Mouse (Mus musculus) gastrocnemius, adult 8-10 months (tissue): ENCODE data around the gene Tefm. TPM values are rescaled to one million over a fixed set of nuclear protein-coding genes. Genes with fewer than 3 reads are reported as not detected.

Experiments used
- DNase-seq, 2 experiments: peaks; one replicate each; pipeline ENCODE4 v3.0.0; 2022; ENCODE audit warnings: low spot score in 2 of 2
- total RNA-seq, 4 experiments: library from RNA; stranded (reverse); gene quantifications; 2 replicates each; pipeline ENCODE4 v1.2.4; 2022

Gene Tefm
- total RNA-seq, 4 experiments from 2014 or later, result 19.0 to 22.1 (median 20.5) TPM

GRCm38 (mm10) chr11:80101298-80101697, 40.7 kb downstream of the Tefm start:
- DNase-seq, result no peak

- DNase-seq, result no peak
Measured at GRCm38 (mm10) chr11:80098444-80099056, 43.4 kb downstream of the Tefm start.

DNA sequence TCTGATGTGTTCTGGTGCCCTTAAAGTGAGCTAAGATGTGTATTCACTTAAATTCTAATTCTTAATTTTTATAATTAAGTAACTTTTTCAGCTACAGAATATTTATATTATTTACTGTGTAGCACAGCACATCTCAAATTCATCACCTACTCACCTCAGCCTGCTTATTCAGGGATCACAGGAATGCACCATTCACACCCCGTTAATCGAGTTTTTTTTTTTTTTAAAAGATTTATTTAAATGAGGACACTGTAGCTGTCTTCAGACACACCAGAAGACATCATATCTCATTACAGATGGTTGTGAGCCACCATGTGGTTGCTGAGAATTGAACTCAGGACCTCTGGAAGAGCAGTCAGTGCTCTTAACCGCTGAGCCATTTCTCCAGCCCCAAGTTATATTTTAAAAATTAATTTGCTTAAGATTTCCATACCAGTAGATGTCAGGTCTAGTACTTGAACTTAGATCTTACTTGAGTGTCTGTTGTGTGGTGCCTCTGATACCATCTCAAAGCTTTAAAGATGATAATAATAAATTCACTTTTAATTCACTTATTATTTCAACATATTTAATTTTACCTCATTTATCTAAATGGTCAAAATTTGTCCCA, 51.3 kb downstream of the Tefm start:
- no peak for DNase-seq

DNA sequence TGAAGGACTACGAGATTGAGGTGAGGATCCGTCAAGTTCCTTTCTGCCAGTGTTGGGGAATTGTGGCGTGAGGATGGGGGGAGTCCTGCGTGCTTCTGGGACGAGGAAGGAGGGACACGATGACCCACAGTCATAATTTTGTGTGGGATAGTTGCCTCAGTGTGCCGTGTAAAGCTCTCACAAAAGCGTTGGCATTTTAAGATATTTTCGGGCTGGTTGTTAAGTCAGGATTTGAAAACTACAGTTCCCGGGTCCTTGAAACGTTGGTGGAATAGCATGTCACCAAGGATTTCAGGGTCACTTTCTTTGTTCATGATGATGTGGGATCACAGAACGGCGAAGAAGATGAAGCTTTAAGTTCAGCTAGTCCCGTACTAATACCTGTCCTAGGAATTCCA, 52.2 kb downstream of the Tefm start:
- DNase-seq, result no peak

DNA sequence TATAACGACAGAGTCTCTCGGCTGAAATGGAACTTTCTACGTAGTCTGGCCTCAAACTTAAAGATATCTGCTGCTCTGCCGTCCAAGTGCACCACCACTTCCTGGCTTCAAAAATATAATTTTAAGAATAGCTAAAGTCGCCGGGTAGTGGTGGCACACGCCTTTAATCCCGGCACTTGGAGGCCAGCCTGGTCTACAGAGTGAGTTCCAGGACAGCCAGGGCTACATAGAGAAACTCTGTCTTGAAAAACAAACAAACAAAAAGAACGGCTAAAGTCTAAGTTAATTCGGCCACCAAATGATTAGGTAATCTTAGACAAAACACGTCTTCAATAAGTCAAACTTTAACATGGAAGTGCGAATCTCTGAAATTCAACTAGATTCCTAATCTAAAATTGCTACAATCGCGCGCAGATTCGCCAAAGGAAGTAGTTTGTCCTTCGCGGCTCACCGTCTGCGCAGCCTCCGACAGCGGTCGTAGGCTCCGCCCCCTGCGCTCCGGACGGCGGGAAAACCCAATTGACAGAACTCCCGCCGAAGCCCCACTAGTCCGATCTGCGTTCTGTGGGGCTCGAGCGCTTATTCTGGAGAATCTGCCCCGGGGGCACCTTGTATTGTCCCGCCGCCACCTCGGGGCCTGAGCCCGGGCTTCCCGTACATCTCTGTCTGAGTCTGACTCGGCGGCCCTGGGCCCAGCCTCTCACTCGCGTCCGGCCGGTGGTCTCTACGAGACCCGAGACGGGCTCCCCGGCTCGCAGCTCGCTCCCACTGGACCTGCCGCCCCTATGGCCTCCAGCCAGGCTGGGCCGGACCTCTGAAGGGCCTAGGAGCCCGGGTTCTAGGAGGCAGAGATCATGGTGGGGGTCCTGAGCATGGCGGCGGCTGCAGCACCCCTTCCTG, 52.8 kb downstream of the Tefm start, which contains the start of gene Atad5:
Gene Atad5 (plus strand): TSS at position 484 of the 900 bp plus-strand sequence.
- DNase-seq, result peak; percentile 69 to 77

DNA sequence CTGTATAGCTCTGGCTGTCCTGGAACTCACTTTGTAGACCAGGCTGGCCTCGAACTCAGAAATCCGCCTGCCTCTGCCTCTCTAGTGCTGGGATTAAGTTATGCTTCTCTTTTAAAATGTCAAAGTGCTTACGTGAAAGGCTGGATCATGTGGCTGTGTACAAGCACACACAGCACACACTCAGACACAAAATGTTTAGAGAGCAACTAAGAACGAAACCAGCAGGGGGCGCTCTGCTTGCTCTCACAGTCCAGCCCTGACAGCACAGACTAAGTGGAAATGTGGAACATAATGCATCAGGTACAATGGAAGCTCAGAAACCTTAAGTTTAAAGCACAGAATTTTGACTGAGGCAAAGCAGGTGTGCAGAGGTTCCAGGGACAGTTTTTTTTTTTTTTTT, 55.1 kb downstream of the Tefm start:
- DNase-seq, result peak; percentile 70 to 73

Other genes with a start within 250 kb of the Tefm start
- 10 to 100 TPM; 28.0 to 36.7 (median 29.4) TPM for gene Utp6, start 179.8 kb downstream of the Tefm start, total RNA-seq
- gene Suz12, start 149.1 kb downstream of the Tefm start, total RNA-seq, result 10 to 100 TPM; 19.2 to 24.1 (median 21.6) TPM
- gene Crlf3, start 61.2 kb downstream of the Tefm start, total RNA-seq, result 1 to 10 TPM; 3.7 to 4.2 (median 4.1) TPM
- under 1 TPM; 0.51 to 0.73 (median 0.71) TPM for gene Atad5, start 52.8 kb downstream of the Tefm start, total RNA-seq
- gene Adap2, start 11.9 kb upstream of the Tefm start, total RNA-seq, result 1 to 10 TPM; 1.2 to 3.9 (median 2.6) TPM
- gene Rnf135, start 41.7 kb upstream of the Tefm start, total RNA-seq, result 1 to 10 TPM; 1.6 to 2.8 (median 2.4) TPM
- 10 to 100 TPM; 39.0 to 41.8 (median 40.8) TPM for gene Rhot1, start 66.8 kb upstream of the Tefm start, total RNA-seq
- gene Rhbdl3, start 158.7 kb upstream of the Tefm start, total RNA-seq, result 1 to 10 TPM; 2.8 to 8.4 (median 4.6) TPM
- gene 5730455P16Rik, start 235.9 kb upstream of the Tefm start, total RNA-seq, result 10 to 100 TPM; 37.6 to 46.1 (median 42.1) TPM
- gene Zfp207, start 241.1 kb upstream of the Tefm start, total RNA-seq, result 10 to 100 TPM; 44.1 to 54.0 (median 49.2) TPM